Mouse (Mus musculus) heart, adult 2 months (tissue): ENCODE results near the gene Uchl4.

Experiments used
- CTCF ChIP-seq: fragments of 200-600 bp; IDR thresholded peaks from 2 replicates; pipeline ENCODE4 v1.8.1; 2022; ENCODE audit warnings: antibody characterized with exemption, mild to moderate bottlenecking, moderate library complexity
- EP300 ChIP-seq: fragments of 200-500 bp; IDR thresholded peaks from 2 replicates; pipeline ENCODE4 v1.6.1; 2011; ENCODE audit warnings: low read depth, low read length, control low read depth; ENCODE audit not compliant: insufficient read depth

DNA sequence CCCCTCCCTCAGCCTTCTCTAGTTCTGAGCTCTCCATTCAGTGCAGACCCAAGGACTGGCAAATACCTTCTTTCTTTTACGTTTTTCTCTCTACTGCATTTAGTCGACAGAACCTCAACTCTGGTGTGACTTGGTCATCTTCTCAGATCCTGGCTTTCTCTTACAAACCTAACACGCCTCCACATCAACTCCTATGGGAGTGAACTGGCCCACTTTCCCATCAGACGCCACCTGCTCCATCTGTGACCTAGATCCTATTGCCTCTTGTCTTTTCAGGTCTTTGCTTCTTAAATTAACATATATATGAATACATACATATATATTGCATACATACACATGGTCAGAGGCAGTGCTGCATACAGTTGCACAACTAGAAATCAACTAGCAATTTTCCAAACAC is 38.8 kb downstream of the Uchl4 start:
- no peak for TF ChIP-seq EP300
- no peak for TF ChIP-seq CTCF
